Mouse (Mus musculus) intestine, embryonic 14.5 days (tissue): Measurements from ENCODE around the gene Dock1. TPM values are rescaled to one million over a fixed set of nuclear protein-coding genes. Genes with fewer than 3 reads are reported as not detected.

Experiments used
- ATAC-seq: fragments of 200-750 bp; cut with Nextera tagmentation; replicated peaks from 2 replicates; pipeline ENCODE4 v1.8.0; 2017; ENCODE audit warnings: low read depth, moderate number of reproducible peaks, moderate TSS enrichment, moderate library complexity; ENCODE audit not compliant: low FRiP score, low TSS enrichment
- DNase-seq: peaks from one replicate; pipeline ENCODE4 v3.0.0-alpha.2; 2018; ENCODE audit warnings: low spot score
- H3K27ac ChIP-seq: fragments of 300-500 bp; sonication (generic); 2 replicates; pipeline ENCODE4 v1.5.1; 2014; ENCODE audit warnings: low read depth, mild to moderate bottlenecking, control low read depth
- H3K27me3 ChIP-seq: fragments of 300-500 bp; sonication (generic); replicated peaks from 2 replicates; pipeline ENCODE4 v1.6.1; 2014; ENCODE audit warnings: low read length, control low read depth; ENCODE audit not compliant: control insufficient read depth, insufficient read depth
- H3K36me3 ChIP-seq: fragments of 300-500 bp; sonication (generic); 2 replicates; pipeline ENCODE4 v1.6.1; 2014; ENCODE audit warnings: low read length, control low read depth; ENCODE audit not compliant: control insufficient read depth, insufficient read depth
- H3K4me1 ChIP-seq: fragments of 300-500 bp; sonication (generic); replicated peaks from 2 replicates; pipeline ENCODE4 v1.6.1; 2014; ENCODE audit warnings: low read length, control low read depth, mixed read lengths; ENCODE audit not compliant: control insufficient read depth, insufficient read depth
- H3K4me2 ChIP-seq: fragments of 300-500 bp; sonication (generic); 2 replicates; pipeline ENCODE4 v1.6.1; 2014; ENCODE audit warnings: low read length
- H3K4me3 ChIP-seq: fragments of 300-500 bp; sonication (generic); 2 replicates; pipeline ENCODE4 v1.5.1; 2014; ENCODE audit warnings: low read depth, low read length, control low read depth, mixed read lengths
- H3K9ac ChIP-seq: fragments of 300-500 bp; sonication (generic); 2 replicates; pipeline ENCODE4 v1.6.1; 2014; ENCODE audit warnings: mild to moderate bottlenecking, low read length
- H3K9me3 ChIP-seq: fragments of 300-500 bp; sonication (generic); 2 replicates; pipeline ENCODE4 v1.6.1; 2016; ENCODE audit warnings: low read length, control low read depth; ENCODE audit not compliant: control insufficient read depth
- WGBS: fragments of 180-500 bp; shearing (Covaris S2); extraction: QIAGEN DNeasy Blood & Tissue Kit; methylation state at CpG from one replicate; pipeline ENCODE4 v1.1.7; 2014; 5-methylcytosine and 5-hydroxymethylcytosine counted together
- polyA plus RNA-seq: library from polyadenylated mRNA; unstranded; fragments of >200 nt; fragmentation: Nextera tagmentation; extraction: Ambion mirVana; gene quantifications from 2 replicates; pipeline ENCODE4 v1.2.1, GENCODE M21; 2014

Dock1 gene
- polyA plus RNA-seq, 1 experiment from 2014 or later = 37.9 TPM

DNA sequence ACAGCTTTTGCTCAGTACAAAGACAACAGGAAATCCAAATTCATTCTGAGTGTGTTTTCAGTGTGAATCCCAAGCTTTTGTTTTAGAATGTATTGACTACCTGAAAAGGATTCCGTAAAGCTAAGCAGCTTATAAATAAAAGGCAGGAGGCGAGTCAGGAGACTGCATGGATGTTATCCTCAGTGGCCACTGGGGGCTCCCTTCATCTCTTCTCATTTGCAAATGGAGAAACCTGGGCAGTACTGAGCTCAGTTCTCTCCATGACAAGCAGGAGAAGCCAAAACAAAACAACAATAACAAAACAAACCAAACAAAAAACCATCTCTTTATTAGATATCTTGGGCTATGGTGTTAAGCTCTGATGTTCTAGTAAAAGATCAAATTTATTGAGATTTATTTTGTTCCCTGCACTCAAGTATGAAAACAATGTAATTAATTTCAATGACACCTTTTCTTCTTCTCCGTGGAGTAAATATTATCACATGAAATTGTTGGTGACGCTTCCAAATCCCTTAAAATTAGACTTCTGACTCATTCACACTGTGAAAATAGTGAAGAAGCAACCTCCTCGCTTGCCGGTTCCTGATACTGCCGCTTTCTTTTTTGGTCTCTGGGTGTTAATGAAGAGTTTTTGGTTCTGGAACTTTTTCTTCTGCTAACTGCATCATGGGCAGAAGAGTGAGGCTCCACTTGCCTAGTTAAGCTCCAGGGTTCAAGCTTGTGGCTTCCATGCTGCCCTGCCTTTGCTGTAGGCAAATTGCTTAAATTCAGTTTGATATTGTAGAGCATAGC, 275.7 kb downstream of the Dock1 start:
- ATAC-seq = no peak
- no peak for DNase-seq
- no peak overlapping the region for H3K4me3 ChIP-seq
- H3K36me3 ChIP-seq = no peaks in the 10 kb centered on the region
- no peak overlapping the region for H3K27ac ChIP-seq
- H3K9me3 ChIP-seq = no peaks in the 10 kb centered on the region
- no peak overlapping the region for H3K9ac ChIP-seq
- WGBS = 86% methylated on average over 7 of the region's 7 CpGs
- no peaks in the 10 kb centered on the region for H3K4me1 ChIP-seq
- no peaks in the 10 kb centered on the region for H3K27me3 ChIP-seq
- H3K4me2 ChIP-seq = no peak overlapping the region

DNA sequence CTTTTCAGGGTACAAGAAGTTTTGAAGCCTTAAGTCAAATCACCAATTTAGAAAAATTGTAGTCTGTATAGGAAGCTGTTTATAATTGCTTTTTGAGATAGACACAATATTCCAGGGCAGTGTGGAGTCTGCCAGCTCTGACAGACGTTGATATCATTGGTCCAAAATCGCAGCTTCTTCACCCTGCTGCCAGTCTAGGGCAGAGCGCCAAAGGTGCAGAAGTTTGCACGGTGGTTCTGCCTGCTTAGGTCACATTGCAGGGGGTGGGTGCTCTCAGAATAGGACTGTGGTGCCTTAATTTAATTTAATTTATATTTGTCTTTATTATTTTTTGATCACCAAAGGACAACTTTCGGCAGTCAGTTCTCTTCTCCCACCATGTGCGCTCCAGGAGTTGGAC, 288.6 kb downstream of the Dock1 start:
- H3K9me3 ChIP-seq = no peaks in the 10 kb centered on the region
- ATAC-seq = no peak
- H3K27ac ChIP-seq = no peak overlapping the region
- no peaks in the 10 kb centered on the region for H3K4me1 ChIP-seq
- no peak overlapping the region for H3K4me3 ChIP-seq
- no peak overlapping the region for H3K9ac ChIP-seq
- no peak overlapping the region for H3K4me2 ChIP-seq
- no peak for DNase-seq
- H3K36me3 ChIP-seq = no peaks in the 10 kb centered on the region; the same call in 1 of the 2 replicates
- H3K27me3 ChIP-seq = no peaks in the 10 kb centered on the region
- 85% methylated on average over 6 of the region's 6 CpGs for WGBS

DNA sequence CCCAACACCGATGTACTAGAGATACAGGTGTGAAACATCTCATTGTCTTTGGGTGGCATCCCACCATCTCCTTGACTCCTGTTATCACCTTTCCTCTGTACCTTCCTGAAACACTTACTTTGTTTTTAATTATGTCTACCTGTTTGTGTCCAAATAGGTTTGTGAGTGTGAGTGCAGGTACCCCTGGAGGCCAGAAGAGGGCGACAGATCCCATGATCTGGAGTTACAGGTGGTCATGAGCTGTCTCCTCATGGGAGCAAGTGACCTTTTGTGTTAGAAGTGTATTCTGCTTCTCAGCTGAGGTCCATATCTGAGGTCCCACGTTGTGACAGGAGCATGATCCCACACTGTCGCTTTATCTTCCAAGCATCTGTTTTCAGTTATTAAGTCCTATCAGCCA, 290.4 kb downstream of the Dock1 start:
- no peaks in the 10 kb centered on the region for H3K4me1 ChIP-seq
- WGBS = 67% methylated on average over 4 of the region's 4 CpGs
- no peaks in the 10 kb centered on the region; the same call in 1 of the 2 replicates for H3K36me3 ChIP-seq
- H3K4me3 ChIP-seq = no peak overlapping the region
- no peak overlapping the region for H3K27ac ChIP-seq
- H3K9ac ChIP-seq = no peak overlapping the region
- H3K9me3 ChIP-seq = no peaks in the 10 kb centered on the region
- ATAC-seq = no peak
- no peak for DNase-seq
- no peaks in the 10 kb centered on the region for H3K27me3 ChIP-seq
- no peak overlapping the region for H3K4me2 ChIP-seq

DNA sequence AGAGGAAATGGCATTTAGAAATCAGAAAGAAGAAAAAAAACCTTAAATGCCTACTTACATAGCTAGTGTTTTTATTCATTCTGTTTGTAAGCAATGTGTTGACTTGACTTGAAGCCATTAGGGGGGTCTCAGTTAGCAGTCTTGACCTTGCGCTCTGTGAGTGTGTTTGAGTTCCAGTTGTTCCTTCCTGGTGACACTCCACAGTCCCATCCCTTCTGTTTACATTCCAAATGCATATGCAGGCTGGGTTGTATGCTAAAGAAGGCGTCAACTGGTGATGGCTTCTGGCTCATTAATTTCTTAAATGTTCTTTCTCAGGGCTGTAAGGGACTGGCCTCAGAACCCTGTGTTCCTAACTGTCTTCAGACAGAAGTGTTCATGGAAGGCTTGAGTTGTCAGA, 291.2 kb downstream of the Dock1 start:
- H3K36me3 ChIP-seq = no peaks in the 10 kb centered on the region
- WGBS = 37% methylated on average over 2 of the region's 2 CpGs
- no peak overlapping the region for H3K4me2 ChIP-seq
- no peak overlapping the region for H3K9ac ChIP-seq
- ATAC-seq (no peak), DNase-seq (no peak)
- H3K4me3 ChIP-seq = no peak overlapping the region
- H3K9me3 ChIP-seq = no peaks in the 10 kb centered on the region
- no peak overlapping the region for H3K27ac ChIP-seq
- no peaks in the 10 kb centered on the region for H3K4me1 ChIP-seq
- no peaks in the 10 kb centered on the region for H3K27me3 ChIP-seq

DNA sequence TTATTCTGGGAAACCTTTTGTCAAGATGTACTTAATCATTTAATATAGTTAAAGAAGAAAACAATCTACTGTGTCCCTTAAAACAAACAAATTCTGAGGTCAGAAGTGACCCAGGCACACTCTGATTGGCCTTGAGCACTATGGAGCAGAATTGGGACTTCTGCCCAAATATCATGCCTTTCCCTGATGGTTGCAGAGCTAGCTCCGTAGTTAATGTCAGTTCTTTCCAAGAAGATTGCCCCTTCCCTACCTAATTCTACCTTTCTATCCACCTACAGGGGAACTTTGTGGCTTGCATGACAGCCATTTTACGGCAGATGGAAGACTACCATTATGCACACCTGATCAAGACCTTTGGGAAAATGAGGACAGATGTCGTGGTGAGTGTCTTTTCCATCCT, 319.8 kb downstream of the Dock1 start:
- no peak overlapping the region for H3K4me2 ChIP-seq
- H3K4me1 ChIP-seq = no peaks in the 10 kb centered on the region
- DNase-seq (peak; percentile 29), ATAC-seq (no peak)
- H3K36me3 ChIP-seq = peaks cover 10% of the 10 kb centered on the region; the same call in 1 of the 2 replicates
- H3K4me3 ChIP-seq = no peak overlapping the region
- 89% methylated on average over 3 of the region's 3 CpGs for WGBS
- no peak overlapping the region for H3K27ac ChIP-seq
- H3K9me3 ChIP-seq = no peaks in the 10 kb centered on the region
- no peak overlapping the region for H3K9ac ChIP-seq
- no peaks in the 10 kb centered on the region for H3K27me3 ChIP-seq

DNA sequence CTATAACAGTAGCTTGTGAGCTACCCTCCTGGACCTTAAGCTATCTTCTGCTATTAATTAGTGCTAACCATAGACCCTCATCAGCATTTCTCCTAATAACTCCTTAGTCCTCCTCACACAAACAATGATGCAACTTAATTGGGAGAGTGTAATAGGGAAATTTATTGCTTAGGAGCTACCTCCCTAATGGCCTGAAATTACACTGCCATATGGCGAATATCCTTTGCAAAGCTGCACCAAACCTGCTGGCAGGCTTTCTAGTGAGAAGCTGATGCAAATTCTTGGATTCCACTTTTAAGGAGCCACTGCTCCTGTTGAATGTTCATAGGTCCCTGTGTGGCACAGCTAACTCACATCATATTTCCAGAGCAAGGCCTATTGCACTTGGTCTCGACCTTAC, 320.5 kb downstream of the Dock1 start:
- 87% methylated on average over 2 of the region's 2 CpGs for WGBS
- peak; percentile 7 for DNase-seq

DNA sequence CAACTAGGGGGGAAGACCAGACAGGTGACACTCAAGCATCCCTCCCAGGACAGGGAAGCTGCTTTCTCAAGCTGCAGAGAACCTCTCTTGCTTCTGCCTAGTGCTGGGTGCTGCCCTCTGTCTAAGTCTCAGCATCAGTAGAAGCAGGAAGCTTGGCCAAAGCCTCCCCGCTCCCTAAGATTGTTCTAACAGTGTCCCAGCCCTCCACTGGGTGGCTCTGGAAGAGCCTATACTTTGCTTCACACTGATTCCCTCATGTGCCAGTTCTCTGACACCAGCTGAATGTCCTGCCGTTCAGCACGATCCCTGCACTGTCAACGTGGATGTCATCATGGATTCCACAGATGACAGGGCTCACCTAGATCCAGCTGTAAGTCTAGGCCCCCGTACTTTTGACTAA, 324.5 kb downstream of the Dock1 start:
- 86% methylated on average over 5 of the region's 5 CpGs for WGBS
- H3K27ac ChIP-seq = no peak overlapping the region
- H3K4me1 ChIP-seq = no peaks in the 10 kb centered on the region
- peaks cover 18% of the 10 kb centered on the region for H3K36me3 ChIP-seq
- ATAC-seq (no peak), DNase-seq (peak; percentile 44)
- no peak overlapping the region for H3K9ac ChIP-seq
- no peak overlapping the region for H3K4me3 ChIP-seq
- no peaks in the 10 kb centered on the region for H3K27me3 ChIP-seq
- no peaks in the 10 kb centered on the region for H3K9me3 ChIP-seq
- H3K4me2 ChIP-seq = no peak overlapping the region

More for the DNA sequence above, 320.5 kb downstream of the Dock1 start:
- H3K27ac ChIP-seq = no peak overlapping the region
- no peak for ATAC-seq
- no peak overlapping the region for H3K4me3 ChIP-seq
- no peaks in the 10 kb centered on the region for H3K27me3 ChIP-seq
- H3K9ac ChIP-seq = no peak overlapping the region
- no peaks in the 10 kb centered on the region for H3K4me1 ChIP-seq
- no peak overlapping the region for H3K4me2 ChIP-seq
- peaks cover 10% of the 10 kb centered on the region; the same call in 1 of the 2 replicates for H3K36me3 ChIP-seq
- no peaks in the 10 kb centered on the region for H3K9me3 ChIP-seq

DNA sequence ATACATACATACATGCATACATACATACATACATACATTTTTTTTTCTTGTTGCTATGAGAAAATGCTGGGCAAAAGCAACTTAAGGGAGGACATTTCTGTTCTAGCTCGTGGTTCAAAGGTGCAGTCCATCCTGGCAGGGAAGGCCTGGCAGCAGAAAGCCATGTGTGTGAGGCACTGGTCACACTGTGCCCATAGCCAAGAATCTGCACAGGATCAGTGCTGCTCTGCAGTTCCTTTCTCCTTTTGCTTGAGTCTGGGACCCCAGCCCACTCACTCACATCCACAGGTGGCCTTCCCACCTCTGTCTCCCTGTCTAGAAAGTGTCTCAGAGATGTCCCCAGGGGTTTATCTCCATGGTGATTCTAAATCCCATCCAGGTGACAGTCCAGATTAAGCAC, 331.8 kb downstream of the Dock1 start:
- H3K4me1 ChIP-seq = no peaks in the 10 kb centered on the region
- H3K27me3 ChIP-seq = no peaks in the 10 kb centered on the region
- no peak overlapping the region for H3K9ac ChIP-seq
- DNase-seq (no peak), ATAC-seq (no peak)
- peaks cover 18% of the 10 kb centered on the region for H3K36me3 ChIP-seq
- 89% methylated on average over 1 of the region's 1 CpGs for WGBS
- H3K4me3 ChIP-seq = no peak overlapping the region
- no peaks in the 10 kb centered on the region for H3K9me3 ChIP-seq
- no peak overlapping the region for H3K27ac ChIP-seq
- no peak overlapping the region for H3K4me2 ChIP-seq

DNA sequence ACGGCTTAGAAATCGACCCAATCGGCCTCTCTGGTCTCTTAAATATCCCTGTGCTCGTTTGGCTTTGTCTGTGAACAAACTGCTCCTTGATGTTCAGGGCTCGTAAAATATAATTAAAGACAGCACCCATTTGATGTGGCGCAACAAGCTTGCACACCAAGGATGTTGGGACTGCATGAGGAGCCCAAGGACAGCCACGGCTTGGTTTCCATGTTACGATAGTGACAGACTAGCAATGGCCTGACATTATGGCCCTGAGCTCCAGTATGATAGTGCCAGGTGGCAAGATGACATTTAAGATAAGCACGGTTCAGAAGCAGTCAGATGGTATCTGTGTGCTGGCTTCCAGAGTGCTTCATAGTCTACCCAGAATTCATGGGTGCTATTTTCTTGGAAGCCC, 332.4 kb downstream of the Dock1 start:
- ATAC-seq (no peak), DNase-seq (no peak)

More for the DNA sequence above, 332.4 kb downstream of the Dock1 start:
- Histone ChIP-seq H3K27ac (no peak overlapping the region), H3K9me3 (no peaks in the 10 kb centered on the region), H3K27me3 (no peaks in the 10 kb centered on the region), H3K9ac (no peak overlapping the region), H3K4me3 (no peak overlapping the region), H3K4me2 (no peak overlapping the region), H3K4me1 (no peaks in the 10 kb centered on the region), H3K36me3 (peaks cover 18% of the 10 kb centered on the region)
- 75% methylated on average over 9 of the region's 9 CpGs for WGBS
